Mouse (Mus musculus): ENCODE data around the gene Sart3.
"Not testable (repeated sequence)": the region's sequence is repeated elsewhere in the genome, so short reads cannot be mapped to it uniquely, and the experiment has no call there.

The Sart3 gene

GRCm38 (mm10) chr5:113790453-113791196 lies 18.3 kb upstream of the Sart3 start:
- DNase-seq (ENCODE audit: low read depth, low spot score), result no peak

DNA sequence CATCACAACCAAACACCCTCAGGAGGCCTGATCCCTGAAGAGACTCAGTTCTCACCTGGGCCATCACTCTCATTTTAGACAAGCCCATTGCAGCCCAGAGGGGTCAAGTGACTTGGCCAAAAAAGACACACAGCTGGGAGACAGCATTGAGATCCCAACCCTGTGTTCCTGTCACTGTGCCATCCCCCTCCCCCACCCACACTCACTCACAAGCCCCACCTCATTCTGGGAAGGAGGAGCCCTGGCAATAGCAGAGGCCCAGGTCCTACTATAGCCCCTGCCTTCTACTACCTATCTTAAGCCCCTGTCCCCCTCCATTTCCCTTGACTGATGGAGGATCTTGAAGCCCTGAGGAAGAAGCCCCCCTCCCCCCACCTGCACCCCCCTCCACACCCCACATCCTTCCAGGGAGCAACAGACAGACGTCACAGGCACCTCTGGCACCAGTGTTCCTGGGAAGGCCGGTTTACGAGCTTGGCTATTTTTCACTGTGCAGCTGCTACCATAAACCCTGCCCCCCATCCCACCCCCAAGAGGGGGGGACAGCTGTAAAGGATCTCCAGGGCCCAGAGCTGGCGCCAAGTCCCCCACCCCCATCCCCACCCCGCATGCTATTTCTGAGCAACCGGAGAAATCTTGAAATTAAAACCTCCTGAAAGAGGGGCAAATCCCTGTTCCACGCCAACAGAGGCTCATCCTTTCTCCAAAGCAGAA lies 16.9 kb upstream of the Sart3 start:
- no peak for DNase-seq (ENCODE audit: low read depth, low spot score)

- DNase-seq (ENCODE audit: low read depth, low spot score), result no peak
Measured at GRCm38 (mm10) chr5:113788645-113789044, 16.3 kb upstream of the Sart3 start.

DNA sequence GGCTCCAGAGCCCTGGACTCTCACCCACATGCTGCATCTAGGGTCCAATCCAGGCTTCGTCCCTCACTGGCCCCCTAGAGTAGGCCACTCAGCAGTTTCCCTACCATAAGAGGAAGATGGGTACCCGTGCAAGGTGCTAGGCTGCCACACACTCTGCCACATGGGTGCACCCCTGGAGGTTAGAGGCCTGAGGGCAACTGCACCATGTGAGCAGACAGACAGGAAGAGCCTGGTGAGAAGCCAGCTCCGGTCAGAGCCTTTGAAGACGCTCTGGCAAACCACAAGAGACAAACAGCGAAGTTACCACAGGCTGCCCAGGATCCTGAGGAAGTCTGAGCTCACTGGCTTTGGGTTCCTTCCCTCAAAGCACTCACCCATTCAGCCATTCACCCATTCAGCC lies 14.7 kb upstream of the Sart3 start:
- DNase-seq (ENCODE audit: low read depth, low spot score), result no peak

DNA sequence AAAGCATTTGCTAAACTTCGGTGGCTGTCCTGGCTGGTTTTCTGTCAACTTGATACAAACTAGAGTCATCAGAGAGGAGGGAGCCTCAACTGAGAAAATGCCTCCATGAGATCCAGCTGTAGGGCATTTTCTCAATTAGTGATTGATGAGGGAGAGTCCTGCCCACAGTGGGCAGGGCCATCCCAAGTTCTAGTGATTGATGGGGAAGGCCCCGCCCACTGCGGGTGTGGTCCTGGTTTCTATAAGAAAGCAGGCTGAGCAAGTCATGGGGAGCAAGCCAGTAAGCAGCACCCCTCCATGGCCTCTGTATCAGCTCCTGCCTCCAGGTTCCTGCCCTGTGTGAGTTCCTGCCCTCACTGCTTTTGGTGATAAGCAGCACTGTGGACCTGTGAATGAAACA lies 11.8 kb upstream of the Sart3 start:
- DNase-seq (ENCODE audit: low read depth, low spot score), result peak; percentile 76

GRCm38 (mm10) chr5:113783581-113784001 lies 11.3 kb upstream of the Sart3 start:
- DNase-seq (ENCODE audit: low read depth, low spot score), result no peak

- no peak for DNase-seq (ENCODE audit: low read depth, low spot score)
Measured at GRCm38 (mm10) chr5:113782624-113783023, 10.3 kb upstream of the Sart3 start.

DNA sequence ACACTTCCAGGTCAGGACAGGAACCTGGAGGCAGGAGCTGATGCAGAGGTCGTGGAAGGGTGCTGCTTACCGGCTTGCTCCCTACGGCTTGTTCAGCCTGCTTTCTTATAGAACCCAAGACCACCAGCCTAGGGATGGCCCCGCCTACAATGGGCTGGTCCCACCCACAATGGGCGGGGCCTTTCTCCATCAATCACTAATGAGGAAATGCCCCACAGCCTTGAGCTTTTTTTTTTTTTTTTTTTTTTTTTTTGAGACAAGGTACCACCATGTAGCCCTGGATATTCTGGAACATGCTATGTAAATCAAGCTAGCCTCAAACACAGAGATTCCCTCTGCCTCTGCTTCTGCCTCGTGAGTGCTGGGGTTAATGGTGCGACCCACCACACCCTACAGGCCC lies 9.6 kb upstream of the Sart3 start:
- DNase-seq (ENCODE audit: low read depth, low spot score), result peak; percentile 61

DNA sequence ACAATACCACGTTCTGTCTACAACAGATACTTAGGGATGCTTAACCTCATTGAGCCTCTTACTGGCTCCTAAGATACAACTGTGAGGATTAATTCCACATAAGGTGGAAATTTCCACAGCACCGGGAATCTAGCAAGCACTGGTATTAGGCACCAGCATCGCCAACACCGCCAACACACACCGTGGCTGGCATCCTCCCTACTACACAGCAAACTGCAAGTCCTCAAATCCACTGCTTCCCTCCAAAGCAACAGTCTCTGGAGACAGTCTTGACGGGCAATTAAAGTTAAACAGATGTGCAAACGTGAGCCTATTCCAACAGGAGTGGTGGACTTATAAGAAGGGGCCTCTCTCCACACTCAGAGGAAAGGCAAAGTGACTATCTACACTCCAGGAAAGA lies 8.9 kb upstream of the Sart3 start:
- no peak for DNase-seq (ENCODE audit: low read depth, low spot score)

GRCm38 (mm10) chr5:113780763-113781162 lies 8.5 kb upstream of the Sart3 start:
- no peak for DNase-seq (ENCODE audit: low read depth, low spot score)

DNA sequence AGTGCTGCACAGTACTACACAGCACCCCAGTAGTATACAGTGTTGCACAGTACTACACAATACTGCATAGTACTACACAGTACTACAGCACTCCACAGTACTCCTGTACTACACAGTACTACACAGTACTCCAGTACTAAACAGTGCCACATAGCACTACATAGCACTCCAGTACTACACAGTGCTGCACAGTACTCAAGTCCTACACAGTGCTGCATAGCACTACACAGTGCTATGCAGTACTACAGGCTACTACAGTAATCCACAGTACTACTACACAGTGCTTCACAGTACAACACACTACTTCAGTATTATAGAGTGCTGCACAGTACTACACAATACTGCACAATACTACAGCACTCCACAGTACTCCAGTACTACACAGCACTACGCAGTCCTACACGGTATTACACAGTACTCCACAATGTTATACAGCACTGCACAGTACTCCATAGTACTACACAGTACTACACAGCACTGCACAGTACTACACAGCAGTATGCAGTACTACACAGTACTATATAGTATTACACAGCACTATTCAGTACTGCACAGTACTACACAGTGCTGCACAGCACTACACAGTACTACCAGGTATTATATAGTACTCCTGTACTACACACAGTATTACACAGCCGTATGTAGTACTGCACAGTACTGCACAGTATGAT lies 7.9 kb upstream of the Sart3 start:
- no peak for DNase-seq (ENCODE audit: low read depth, low spot score)

GRCm38 (mm10) chr5:113779569-113779968 lies 7.3 kb upstream of the Sart3 start:
- DNase-seq (ENCODE audit: low read depth, low spot score), result no peak

GRCm38 (mm10) chr5:113777728-113778127 lies 5.4 kb upstream of the Sart3 start:
- DNase-seq (ENCODE audit: low read depth, low spot score), result not testable (repeated sequence)

GRCm38 (mm10) chr5:113776896-113777226 lies 4.6 kb upstream of the Sart3 start:
- DNase-seq (ENCODE audit: low read depth, low spot score), result no peak

DNA sequence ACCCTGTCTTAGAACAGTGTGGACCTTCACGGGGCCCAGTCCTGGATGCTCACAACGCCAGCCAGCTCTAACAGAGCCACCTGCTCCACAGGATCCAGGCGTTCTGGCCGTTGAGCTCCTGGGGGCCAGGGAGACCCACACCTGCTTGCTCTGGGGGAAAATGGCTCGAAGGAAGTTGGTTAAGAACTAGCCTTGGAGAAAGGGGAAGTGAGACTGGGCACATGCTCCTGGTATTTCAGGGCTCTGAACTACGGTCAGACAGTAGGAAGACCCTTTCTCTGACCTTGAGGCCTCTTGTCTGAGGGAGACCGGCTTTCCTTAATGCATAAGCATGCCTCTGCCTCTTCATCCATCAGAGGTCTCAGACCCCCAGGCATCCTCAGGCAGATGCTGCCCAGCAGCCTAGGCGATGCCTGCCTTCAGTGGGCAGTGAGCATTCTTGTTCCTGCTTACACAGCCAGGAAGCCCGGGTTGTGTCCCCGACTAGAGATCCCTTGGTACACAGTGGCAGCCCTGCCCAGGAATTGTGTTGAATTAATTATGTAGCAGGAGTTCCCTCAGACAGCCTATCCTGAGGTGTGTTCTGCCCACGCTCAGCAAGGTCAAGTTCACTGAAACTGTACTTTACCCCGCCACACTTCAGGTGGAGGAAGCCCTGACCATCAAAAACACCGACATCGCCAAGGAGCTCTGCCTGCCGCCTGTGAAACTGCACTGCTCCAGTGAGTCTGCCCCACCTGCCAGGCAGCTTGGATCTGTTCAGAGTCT lies 4.0 kb upstream of the Sart3 start:
- DNase-seq (ENCODE audit: low read depth, low spot score), result no peak

DNA sequence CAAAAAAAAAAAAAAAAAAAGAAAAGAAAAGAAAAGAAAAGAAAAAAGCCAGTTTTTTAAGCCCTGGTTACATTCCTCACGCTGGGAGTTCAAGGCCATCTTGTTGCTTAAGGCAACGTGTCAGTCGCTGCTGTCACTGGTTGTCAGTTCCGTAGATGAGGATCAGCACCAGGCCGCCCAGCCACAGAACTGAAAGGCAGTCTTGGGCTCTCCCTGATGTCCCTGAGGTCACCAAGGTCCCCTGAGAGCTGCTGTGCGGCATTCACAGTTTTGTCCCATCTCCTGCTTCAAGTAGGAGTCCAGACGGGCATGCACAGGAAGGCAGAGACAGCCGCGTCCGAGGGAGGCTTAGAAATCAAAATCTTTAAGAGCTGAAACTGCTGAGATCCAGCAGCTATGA lies 3.3 kb upstream of the Sart3 start:
- no peak for DNase-seq (ENCODE audit: low read depth, low spot score)

DNA sequence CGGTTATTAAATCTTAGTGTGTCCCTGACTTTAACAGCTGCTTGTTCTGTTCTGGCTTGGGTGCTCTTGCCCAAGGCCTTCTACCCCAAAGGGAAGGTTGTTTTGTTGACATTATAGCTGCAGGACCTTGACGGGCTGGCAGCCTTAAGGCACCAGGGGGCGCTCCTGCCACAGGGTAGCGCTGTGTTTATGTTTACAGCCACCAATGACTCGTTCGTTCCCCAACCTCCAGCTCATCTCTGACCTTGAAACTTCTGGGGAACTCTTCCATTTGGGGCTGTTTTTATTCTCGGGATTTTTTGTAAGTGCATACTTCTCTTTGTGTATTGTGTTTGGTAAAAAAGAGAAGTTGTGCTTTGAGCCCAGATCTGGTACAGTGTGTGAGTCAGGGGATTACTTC lies 1.4 kb upstream of the Sart3 start:
- peak; percentile 91 for DNase-seq (ENCODE audit: low read depth, low spot score)

DNA sequence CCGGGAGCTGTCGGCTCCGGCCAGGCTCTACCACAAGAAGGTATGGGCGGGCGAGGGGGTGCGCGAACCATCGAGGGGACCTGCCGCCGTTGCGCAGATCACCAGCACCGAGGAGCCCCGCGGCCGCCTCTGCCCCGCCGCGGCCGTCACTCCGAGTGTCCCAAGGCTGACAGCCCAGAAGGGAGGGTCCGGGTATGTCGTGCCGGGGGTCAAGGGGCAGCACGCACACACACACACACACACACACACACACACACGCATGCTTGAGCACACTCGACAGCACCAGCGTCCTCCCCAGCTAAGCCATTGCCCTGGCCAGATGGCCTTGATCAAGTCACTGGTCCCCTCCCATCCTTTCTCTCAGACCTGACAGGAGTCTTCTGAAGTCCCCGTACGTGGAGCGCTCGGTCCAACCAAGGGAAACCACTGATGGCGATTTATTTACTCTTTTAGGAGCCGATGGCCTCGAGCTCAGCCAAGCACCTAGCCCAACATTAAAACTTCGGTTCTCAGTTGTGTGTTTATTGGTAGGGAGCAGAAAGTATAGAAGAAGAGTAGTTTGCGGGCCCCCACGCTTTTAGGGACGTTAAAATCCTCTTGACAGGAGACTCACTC lies 702 bp upstream of the Sart3 start:
- DNase-seq (ENCODE audit: low read depth, low spot score), result no peak

- peak; percentile 92 for DNase-seq (ENCODE audit: low read depth, low spot score)
Measured at GRCm38 (mm10) chr5:113771213-113772162, 822 bp downstream of the Sart3 start.

GRCm38 (mm10) chr5:113768806-113769205 lies 3.5 kb downstream of the Sart3 start:
- DNase-seq (ENCODE audit: low read depth, low spot score), result no peak

All from ZHBTc4 (cell line).